Comparison of ENCODE assay signal across 10 mouse cellular contexts in the genomic region with DNA sequence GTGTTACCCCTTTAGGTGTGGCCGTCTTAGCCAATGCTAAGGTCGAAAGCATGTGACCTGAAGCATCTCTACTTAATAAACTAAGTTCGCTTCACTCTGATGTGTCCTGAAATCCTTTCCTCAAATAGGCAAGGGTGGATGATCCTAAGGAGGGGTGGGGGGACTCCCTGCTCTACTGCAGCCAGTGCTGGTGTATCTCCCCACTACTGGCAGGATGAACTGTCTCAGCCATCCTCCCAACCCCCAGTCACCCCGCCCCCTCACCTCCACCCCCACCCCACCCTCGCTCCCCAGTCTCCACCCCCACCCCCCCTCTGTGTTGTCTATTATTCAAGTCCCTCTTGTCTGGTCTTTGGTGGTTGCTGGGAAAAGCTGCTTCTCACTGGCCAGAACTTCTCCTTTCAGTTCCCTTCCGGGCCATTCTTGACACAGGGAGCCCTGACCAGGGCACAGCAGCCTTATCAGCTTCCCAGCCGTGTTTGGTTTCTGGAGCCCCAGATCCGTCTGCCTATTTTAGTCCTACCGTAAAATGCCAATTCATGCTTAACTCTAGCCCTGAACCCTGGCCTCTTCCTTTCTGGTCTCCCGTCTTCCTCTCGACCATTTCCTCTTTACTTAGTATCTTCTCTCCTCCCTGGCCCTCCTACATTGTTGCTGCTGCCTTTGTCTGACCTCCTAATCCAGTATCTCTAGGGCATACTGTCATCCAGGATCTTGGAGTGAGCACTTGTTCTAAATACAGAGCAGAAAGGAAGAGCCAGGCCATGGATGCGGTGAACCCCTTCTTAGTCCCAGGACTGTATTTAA. TPM values are rescaled to one million over a fixed set of nuclear protein-coding genes. Genes with fewer than 3 reads are reported as not detected.
A peak's percentile ranks its signal among the peaks of the same experiment; 100 is the strongest.
DNase-seq lines count a peak whose midpoint lies in the region; ATAC-seq and TF ChIP-seq lines count a peak whose summit lies in the region.
"Had no signal": no experiment of that assay in that cellular context is flagged by ENCODE, and none has a peak within 500 bp of the region (broad histone marks: within the 10 kb centered on the region; RNA-seq: fewer than 3 reads in every experiment).

No protein-coding gene starts in this region.

- in situ Hi-C loops in ES-E14 (cut with MboI; ENCODE audit: low sequenced_read_pairs in 2 of 2, unreplicated experiment in 2 of 2), result no loop called here

- 23% methylated on average over 12 of the region's 12 CpGs for WGBS in heart, embryonic 10.5 days
- 20% methylated on average over 12 of the region's 12 CpGs for WGBS in heart, embryonic 12.5 days
- WGBS in hindbrain, embryonic 16.5 days, result 40% methylated on average over 12 of the region's 12 CpGs

- peak overlapping the region; percentile 13; the same call in 1 of the 2 replicates for H3K4me3 ChIP-seq in heart, embryonic 10.5 days
- peak overlapping the region in 1 of 2 experiments; percentile 30; a peak in 1 of 4 replicates for H3K4me3 ChIP-seq in ES-E14 (ENCODE audit: insufficient read depth in 1 of 2, low read depth in 1 of 2, low read length in 2 of 2, poor library complexity in 1 of 2, severe bottlenecking in 1 of 2)
- no peak overlapping the region for H3K4me3 ChIP-seq in heart, embryonic 12.5 days
- H3K4me3 ChIP-seq in hindbrain, embryonic 16.5 days (ENCODE audit: low read length), result no peak overlapping the region

- ATAC-seq in heart, embryonic 12.5 days (ENCODE audit: insufficient number of reproducible peaks, low FRiP score), result peak; percentile 67; the same call in 1 of the 2 replicates
- ATAC-seq in megakaryocyte progenitor cell, adult 5-6 weeks (replicated peaks; ENCODE audit: poor library complexity), result peak; percentile 63
- no peak for ATAC-seq in hindbrain, embryonic 16.5 days

- intact Hi-C loops in heart, postnatal 14 days (cut with DNase I), result no loop called here

- no peak for DNase-seq in heart, embryonic 10.5 days (ENCODE audit: low spot score)
- no peak for DNase-seq in heart, postnatal 14 days
- no peak for DNase-seq in ES-E14 (ENCODE audit: low read depth, low spot score)
- DNase-seq in cerebellum, postnatal 14 days, result no peak
- DNase-seq in gastrocnemius, postnatal 4 days (ENCODE audit: low spot score in 2 of 2), result no peak
- DNase-seq: cerebellum, adult 11-12 months; kidney, postnatal 14 days had no signal

- peak overlapping the region; percentile 68 for H3K27ac ChIP-seq in heart, embryonic 10.5 days
- peak overlapping the region; percentile 70 for H3K27ac ChIP-seq in ES-E14 (ENCODE audit: insufficient read depth, low read depth, low read length, poor library complexity, severe bottlenecking)
- H3K27ac ChIP-seq in heart, embryonic 12.5 days (ENCODE audit: poor library complexity, severe bottlenecking), result peak overlapping the region; percentile 75
- no peak overlapping the region for H3K27ac ChIP-seq in hindbrain, embryonic 16.5 days (ENCODE audit: low read depth, low read length)

- H3K9ac ChIP-seq in ES-E14 (ENCODE audit: insufficient read depth, low read depth, low read length, poor library complexity, severe bottlenecking), result peak overlapping the region; percentile 26; the same call in 1 of the 2 replicates
- no peak overlapping the region for H3K9ac ChIP-seq in heart, embryonic 12.5 days
- no peak overlapping the region for H3K9ac ChIP-seq in hindbrain, embryonic 16.5 days (ENCODE audit: low read depth, low read length)

- H3K4me2 ChIP-seq in heart, embryonic 12.5 days, result peak overlapping the region; percentile 6
- H3K4me2 ChIP-seq in hindbrain, embryonic 16.5 days (ENCODE audit: low read length), result no peak overlapping the region

- H3K4me1 ChIP-seq in heart, embryonic 10.5 days, result peaks cover 29% of the 10 kb centered on the region
- H3K4me1 ChIP-seq in ES-E14 (ENCODE audit: control insufficient read depth in 2 of 2, insufficient read depth in 2 of 2, low read length in 2 of 2, poor library complexity in 1 of 2), result peaks cover 10 to 31% of the 10 kb centered on the region in 2 experiments
- H3K4me1 ChIP-seq in heart, embryonic 12.5 days (replicated peaks), result peaks cover 27% of the 10 kb centered on the region
- H3K4me1 ChIP-seq in hindbrain, embryonic 16.5 days (ENCODE audit: control insufficient read depth, insufficient read depth, low read depth, low read length), result no peaks in the 10 kb centered on the region

- no peaks in the 10 kb centered on the region for H3K9me3 ChIP-seq in heart, embryonic 10.5 days
- H3K9me3 ChIP-seq in ES-E14 (ENCODE audit: control insufficient read depth, insufficient read depth, low read depth, low read length), result no peaks in the 10 kb centered on the region
- no peaks in the 10 kb centered on the region for H3K9me3 ChIP-seq in heart, embryonic 12.5 days (replicated peaks)
- H3K9me3 ChIP-seq in hindbrain, embryonic 16.5 days (ENCODE audit: control insufficient read depth, low read length), result no peaks in the 10 kb centered on the region

- 0 out of 2 replicates have a peak, but pooled peaks cover 5% of the 10 kb centered on the region for H3K27me3 ChIP-seq in heart, embryonic 10.5 days (ENCODE audit: insufficient read depth, poor library complexity, severe bottlenecking)
- no peaks in the 10 kb centered on the region for H3K27me3 ChIP-seq in heart, embryonic 12.5 days (replicated peaks)
- no peaks in the 10 kb centered on the region for H3K27me3 ChIP-seq in hindbrain, embryonic 16.5 days (replicated peaks; ENCODE audit: control insufficient read depth, insufficient read depth, low read length)

- no peaks in the 10 kb centered on the region for H3K36me3 ChIP-seq in heart, embryonic 10.5 days
- H3K36me3 ChIP-seq in ES-E14 (ENCODE audit: control insufficient read depth, insufficient read depth, low read length, poor library complexity, severe bottlenecking), result no peaks in the 10 kb centered on the region; the same call in 1 of the 2 replicates
- no peaks in the 10 kb centered on the region for H3K36me3 ChIP-seq in heart, embryonic 12.5 days
- H3K36me3 ChIP-seq in hindbrain, embryonic 16.5 days (ENCODE audit: control insufficient read depth, insufficient read depth, low read length), result no peaks in the 10 kb centered on the region

TF ChIP-seq in ES-E14, 5 proteins besides CTCF, POLR2A, EP300 and RAD21:
- TF ChIP-seq MAFK (IDR thresholded peaks at IDR 0.05; ENCODE audit: insufficient read depth, low read depth, low read length) (no peak), HCFC1 (IDR thresholded peaks at IDR 0.05; ENCODE audit: borderline replicate concordance, insufficient read depth, low read length) (no peak), ZC3H11A (IDR thresholded peaks at IDR 0.05; ENCODE audit: borderline replicate concordance, low read depth, low read length) (no peak), CHD2 (IDR thresholded peaks at IDR 0.05; ENCODE audit: low read depth, low read length) (no peak), ZNF384 (IDR thresholded peaks at IDR 0.05; ENCODE audit: low read depth, low read length) (no peak)

RNA-seq across cellular contexts. Expression of a gene that starts 4.4 kb away (rescaled TPM):
- 4.3 and 10.3 TPM in 2 replicates for polyA plus RNA-seq in heart, embryonic 10.5 days (2016; fragmentation: Nextera tagmentation; extraction: Ambion mirVana)
- total RNA-seq in heart, postnatal 14 days (2021), result 1 to 10 TPM; 1.8 to 3.9 TPM
- 7.9 and 12.5 TPM in 2 replicates for total RNA-seq in ES-E14 (2012; rRNA removed)
- polyA plus RNA-seq in heart, embryonic 12.5 days (2016; fragmentation: Nextera tagmentation; extraction: Ambion mirVana), result 3.7 and 6.3 TPM in 2 replicates
- total RNA-seq in megakaryocyte progenitor cell, adult 5-6 weeks (2015), result 129 and 133 TPM in 2 replicates
- 98.9 and 105 TPM in 2 replicates for total RNA-seq in megakaryocyte progenitor cell, adult 5-6 weeks (2017)
- 1 to 10 TPM; 1.6 to 2.3 TPM for total RNA-seq in gastrocnemius, postnatal 4 days (2021)
- 1.6 and 1.9 TPM in 2 replicates for polyA plus RNA-seq in hindbrain, embryonic 16.5 days (2015; fragmentation: Nextera tagmentation; extraction: Ambion mirVana)

RNA-seq across cellular contexts. Expression of a gene that starts 13.9 kb away (rescaled TPM):
- polyA plus RNA-seq in heart, embryonic 10.5 days (2016; fragmentation: Nextera tagmentation; extraction: Ambion mirVana), result 1.5 and 2.4 TPM in 2 replicates
- 1 to 10 TPM in 1 of 2 experiments, under 1 TPM in 1; 0.51 to 1.1 TPM for total RNA-seq in heart, postnatal 14 days (2021)
- 2.4 and 3.3 TPM in 2 replicates for total RNA-seq in ES-E14 (2012; rRNA removed)
- polyA plus RNA-seq in heart, embryonic 12.5 days (2016; fragmentation: Nextera tagmentation; extraction: Ambion mirVana), result 1.4 and 1.6 TPM in 2 replicates
- 12.2 and 28.8 TPM in 2 replicates for total RNA-seq in megakaryocyte progenitor cell, adult 5-6 weeks (2015)
- 5.2 and 10.8 TPM in 2 replicates for total RNA-seq in megakaryocyte progenitor cell, adult 5-6 weeks (2017)
- under 1 TPM; 0.70 to 0.74 TPM for total RNA-seq in gastrocnemius, postnatal 4 days (2021)
- polyA plus RNA-seq in hindbrain, embryonic 16.5 days (2015; fragmentation: Nextera tagmentation; extraction: Ambion mirVana), result 1.4 and 2.0 TPM in 2 replicates

RNA-seq across cellular contexts. Expression of a gene that starts 37.0 kb away (rescaled TPM):
- polyA plus RNA-seq in heart, embryonic 10.5 days (2016; fragmentation: Nextera tagmentation; extraction: Ambion mirVana), result 16.2 and 16.9 TPM in 2 replicates
- 10 to 100 TPM; 14.8 to 17.1 TPM for total RNA-seq in heart, postnatal 14 days (2021)
- total RNA-seq in ES-E14 (2012; rRNA removed), result 20.0 and 27.3 TPM in 2 replicates
- 15.0 and 18.0 TPM in 2 replicates for polyA plus RNA-seq in heart, embryonic 12.5 days (2016; fragmentation: Nextera tagmentation; extraction: Ambion mirVana)
- total RNA-seq in megakaryocyte progenitor cell, adult 5-6 weeks (2015), result 0.64 and 1.1 TPM in 2 replicates
- 0.71 TPM in 1 of 2 replicates, not detected in the other for total RNA-seq in megakaryocyte progenitor cell, adult 5-6 weeks (2017)
- 10 to 100 TPM in 1 of 2 experiments, 1 to 10 TPM in 1; 9.1 to 12.3 TPM for total RNA-seq in gastrocnemius, postnatal 4 days (2021)
- polyA plus RNA-seq in hindbrain, embryonic 16.5 days (2015; fragmentation: Nextera tagmentation; extraction: Ambion mirVana), result 3.6 and 4.1 TPM in 2 replicates

RNA-seq across cellular contexts. Expression of a gene that starts 55.4 kb away (rescaled TPM):
- 0.18 and 0.20 TPM in 2 replicates for polyA plus RNA-seq in heart, embryonic 10.5 days (2016; fragmentation: Nextera tagmentation; extraction: Ambion mirVana)
- 1 to 10 TPM; 1.5 to 1.8 TPM for total RNA-seq in heart, postnatal 14 days (2021)
- 18.2 and 39.0 TPM in 2 replicates for total RNA-seq in ES-E14 (2012; rRNA removed)
- polyA plus RNA-seq in heart, embryonic 12.5 days (2016; fragmentation: Nextera tagmentation; extraction: Ambion mirVana), result 0.14 and 0.39 TPM in 2 replicates
- 11.7 and 11.9 TPM in 2 replicates for total RNA-seq in megakaryocyte progenitor cell, adult 5-6 weeks (2015)
- total RNA-seq in megakaryocyte progenitor cell, adult 5-6 weeks (2017), result 28.0 and 29.8 TPM in 2 replicates
- total RNA-seq in gastrocnemius, postnatal 4 days (2021), result under 1 TPM; 0.80 to 0.96 TPM
- 0.17 and 0.30 TPM in 2 replicates for polyA plus RNA-seq in hindbrain, embryonic 16.5 days (2015; fragmentation: Nextera tagmentation; extraction: Ambion mirVana)

RNA-seq across cellular contexts. Expression of a gene that starts 58.6 kb away (rescaled TPM):
- 209 and 212 TPM in 2 replicates for polyA plus RNA-seq in heart, embryonic 10.5 days (2016; fragmentation: Nextera tagmentation; extraction: Ambion mirVana)
- 100 to 1,000 TPM; 146 to 158 TPM for total RNA-seq in heart, postnatal 14 days (2021)
- 13.5 and 27.6 TPM in 2 replicates for total RNA-seq in ES-E14 (2012; rRNA removed)
- polyA plus RNA-seq in heart, embryonic 12.5 days (2016; fragmentation: Nextera tagmentation; extraction: Ambion mirVana), result 193 and 200 TPM in 2 replicates
- total RNA-seq in megakaryocyte progenitor cell, adult 5-6 weeks (2015), result 334 and 357 TPM in 2 replicates
- total RNA-seq in megakaryocyte progenitor cell, adult 5-6 weeks (2017), result 136 and 150 TPM in 2 replicates
- 10 to 100 TPM; 69.7 to 83.6 TPM for total RNA-seq in gastrocnemius, postnatal 4 days (2021)
- 123 and 134 TPM in 2 replicates for polyA plus RNA-seq in hindbrain, embryonic 16.5 days (2015; fragmentation: Nextera tagmentation; extraction: Ambion mirVana)
